8 mouse cellular contexts compared by ENCODE assay signal in the genomic region with DNA sequence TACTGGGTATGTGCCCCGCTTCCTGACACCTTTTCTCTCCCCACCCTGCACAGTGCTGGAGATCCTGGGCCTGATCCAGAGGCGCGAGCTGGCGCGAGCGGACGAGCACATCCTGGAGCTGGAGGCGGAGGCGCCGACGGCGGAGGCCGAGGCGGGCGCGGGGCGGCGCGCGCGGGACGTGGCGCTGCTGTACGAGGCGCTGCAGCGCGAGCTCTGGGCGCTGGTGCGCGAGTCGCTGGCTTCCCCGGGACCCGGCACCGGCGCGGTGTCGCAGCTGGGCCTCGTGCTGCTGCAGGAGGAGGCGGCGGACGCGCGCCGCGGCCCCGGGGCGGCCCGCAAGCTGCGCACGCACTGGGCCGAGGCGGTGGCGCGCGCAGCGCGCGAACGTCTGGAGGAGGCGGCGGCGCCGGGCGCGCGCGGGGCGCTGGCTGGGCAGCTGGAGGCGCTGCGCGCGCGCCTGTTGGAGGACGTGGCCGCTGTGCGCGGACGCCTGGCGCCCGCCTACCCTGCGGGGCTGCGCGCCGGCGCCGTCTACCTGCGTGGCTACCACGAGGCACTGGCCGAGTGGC. TPM values are rescaled to one million over a fixed set of nuclear protein-coding genes. Genes with fewer than 3 reads are reported as not detected.
A peak's percentile ranks its signal among the peaks of the same experiment; 100 is the strongest.
DNase-seq lines count a peak whose midpoint lies in the region; ATAC-seq and TF ChIP-seq lines count a peak whose summit lies in the region.

No protein-coding gene starts in this region.

- peak; percentile 76 for ATAC-seq in embryonic facial prominence, embryonic 11.5 days (replicated peaks; ENCODE audit: insufficient number of reproducible peaks, low FRiP score, low TSS enrichment, low read depth)
- ATAC-seq in limb, embryonic 12.5 days (ENCODE audit: insufficient number of reproducible peaks, insufficient read depth, low FRiP score, low TSS enrichment, low read depth), result peak; percentile 81
- peak; percentile 93 for ATAC-seq in midbrain, embryonic 13.5 days
- ATAC-seq in megakaryocyte-erythroid progenitor cell, adult 5-6 weeks (replicated peaks; ENCODE audit: low FRiP score, low TSS enrichment, poor library complexity, severe bottlenecking), result no peak

- H3K36me3 ChIP-seq in embryonic facial prominence, embryonic 11.5 days (replicated peaks; ENCODE audit: control insufficient read depth, insufficient read depth, low read depth, low read length), result no peaks in the 10 kb centered on the region
- H3K36me3 ChIP-seq in limb, embryonic 12.5 days, result no peaks in the 10 kb centered on the region
- H3K36me3 ChIP-seq in midbrain, embryonic 13.5 days, result no peaks in the 10 kb centered on the region
- H3K36me3 ChIP-seq in small intestine, adult 2 months (ENCODE audit: control insufficient read depth, insufficient read depth, low read length), result no peaks in the 10 kb centered on the region

- TF ChIP-seq POLR2A in bone marrow, adult 2 months (IDR thresholded peaks at IDR 0.05; ENCODE audit: borderline replicate concordance, control insufficient read depth, low read depth, low read length), result peak; percentile 29; the same call in 1 of the 2 replicates
- no peak for TF ChIP-seq POLR2A in small intestine, adult 2 months (IDR thresholded peaks at IDR 0.05; ENCODE audit: low read depth, low read length)

- H3K4me1 ChIP-seq in bone marrow, adult 2 months (ENCODE audit: control insufficient read depth, insufficient read depth, low read length), result peaks cover 12% of the 10 kb centered on the region
- H3K4me1 ChIP-seq in embryonic facial prominence, embryonic 11.5 days (ENCODE audit: control insufficient read depth, insufficient read depth, low read length), result no peaks in the 10 kb centered on the region
- H3K4me1 ChIP-seq in limb, embryonic 12.5 days (replicated peaks), result peaks cover 7% of the 10 kb centered on the region; the same call in 1 of the 2 replicates
- H3K4me1 ChIP-seq in midbrain, embryonic 13.5 days (replicated peaks), result peaks cover 2% of the 10 kb centered on the region; the same call in 1 of the 2 replicates
- peaks cover 3% of the 10 kb centered on the region; the same call in 1 of the 2 replicates for H3K4me1 ChIP-seq in small intestine, adult 2 months (ENCODE audit: control insufficient read depth, insufficient read depth, insufficient read length, low read length)

- H3K27ac ChIP-seq in bone marrow, adult 2 months (ENCODE audit: control insufficient read depth, insufficient read depth, low read depth, low read length, poor library complexity), result peak overlapping the region; percentile 94
- no peak overlapping the region for H3K27ac ChIP-seq in embryonic facial prominence, embryonic 11.5 days (replicated peaks; ENCODE audit: low read depth, low read length)
- H3K27ac ChIP-seq in limb, embryonic 12.5 days, result peak overlapping the region; percentile 72
- peak overlapping the region; percentile 62 for H3K27ac ChIP-seq in midbrain, embryonic 13.5 days
- H3K27ac ChIP-seq in small intestine, adult 2 months (ENCODE audit: insufficient read depth, low read depth, low read length), result no peak overlapping the region

- no peak for TF ChIP-seq CTCF in bone marrow, adult 2 months (IDR thresholded peaks at IDR 0.05; ENCODE audit: control insufficient read depth, insufficient read depth, low read length)
- TF ChIP-seq CTCF in small intestine, adult 2 months (IDR thresholded peaks at IDR 0.05; ENCODE audit: extremely low read depth, insufficient read length, insufficient replicate concordance, low read depth, low read length), result no peak

- peak overlapping the region; percentile 85 for H3K4me2 ChIP-seq in embryonic facial prominence, embryonic 11.5 days (ENCODE audit: low read depth, low read length)
- H3K4me2 ChIP-seq in limb, embryonic 12.5 days, result peak overlapping the region; percentile 75
- H3K4me2 ChIP-seq in midbrain, embryonic 13.5 days (replicated peaks), result peak overlapping the region; percentile 74

- peak overlapping the region; percentile 72 for H3K4me3 ChIP-seq in bone marrow, adult 2 months (replicated peaks; ENCODE audit: control insufficient read depth, low read depth, low read length)
- H3K4me3 ChIP-seq in embryonic facial prominence, embryonic 11.5 days (ENCODE audit: low read depth, low read length), result peak overlapping the region; percentile 51
- H3K4me3 ChIP-seq in limb, embryonic 12.5 days (replicated peaks), result peak overlapping the region; percentile 59
- peak overlapping the region; percentile 50 for H3K4me3 ChIP-seq in midbrain, embryonic 13.5 days (replicated peaks)
- peak overlapping the region; percentile 59 for H3K4me3 ChIP-seq in small intestine, adult 2 months (ENCODE audit: low read depth, low read length)

- H3K9ac ChIP-seq in embryonic facial prominence, embryonic 11.5 days (replicated peaks; ENCODE audit: low read length), result peak overlapping the region; percentile 75
- peak overlapping the region; percentile 81 for H3K9ac ChIP-seq in limb, embryonic 12.5 days (replicated peaks)
- H3K9ac ChIP-seq in midbrain, embryonic 13.5 days (replicated peaks), result peak overlapping the region; percentile 69

- H3K27me3 ChIP-seq in embryonic facial prominence, embryonic 11.5 days (ENCODE audit: control insufficient read depth, insufficient read depth, low read length), result peaks cover 43% of the 10 kb centered on the region
- H3K27me3 ChIP-seq in limb, embryonic 12.5 days, result peaks cover 74% of the 10 kb centered on the region
- H3K27me3 ChIP-seq in midbrain, embryonic 13.5 days, result peaks cover 87% of the 10 kb centered on the region
- H3K27me3 ChIP-seq in small intestine, adult 2 months (ENCODE audit: control insufficient read depth, insufficient read depth, low read length), result peaks cover 32% of the 10 kb centered on the region

- DNase-seq in embryonic facial prominence, embryonic 11.5 days (ENCODE audit: low spot score), result peak; percentile 88
- DNase-seq in heart, adult 18-20 months, result peak; percentile 67 to 82
- DNase-seq in kidney, adult 18-20 months, result peak; percentile 65

- H3K9me3 ChIP-seq in embryonic facial prominence, embryonic 11.5 days (replicated peaks; ENCODE audit: control insufficient read depth, low read length), result no peaks in the 10 kb centered on the region
- no peaks in the 10 kb centered on the region for H3K9me3 ChIP-seq in limb, embryonic 12.5 days
- H3K9me3 ChIP-seq in midbrain, embryonic 13.5 days, result no peaks in the 10 kb centered on the region

- 4% methylated on average over 89 of the region's 89 CpGs for WGBS in bone marrow, adult 2 months
- under 1% methylated on average over 82 of the region's 89 CpGs for WGBS in embryonic facial prominence, embryonic 11.5 days
- WGBS in limb, embryonic 12.5 days, result under 1% methylated on average over 62 of the region's 89 CpGs
- 0% methylated on average over 68 of the region's 89 CpGs for WGBS in midbrain, embryonic 13.5 days
- under 1% methylated on average over 71 of the region's 89 CpGs for WGBS in small intestine, adult 2 months

RNA-seq across cellular contexts. Expression of a gene that starts 10.8 kb away (rescaled TPM):
- 4.2 and 10.3 TPM in 2 replicates for polyA plus RNA-seq in bone marrow, adult 2 months (2011; ENCODE audit: insufficient read depth, insufficient read length, low replicate concordance, missing spikeins)
- 1.2 and 1.7 TPM in 2 replicates for polyA plus RNA-seq in embryonic facial prominence, embryonic 11.5 days (2014; fragmentation: Nextera tagmentation; extraction: Ambion mirVana)
- 1 to 10 TPM in 1 of 2 experiments, under 1 TPM in 1; 0.77 to 1.1 TPM for total RNA-seq in heart, adult 18-20 months (2021)
- 1.5 and 1.8 TPM in 2 replicates for polyA plus RNA-seq in limb, embryonic 12.5 days (2016; fragmentation: Nextera tagmentation; extraction: Ambion mirVana)
- 0.24 and 0.32 TPM in 2 replicates for polyA plus RNA-seq in midbrain, embryonic 13.5 days (2015; fragmentation: Nextera tagmentation; extraction: Ambion mirVana)
- 6.5 and 12.0 TPM in 2 replicates for polyA plus RNA-seq in small intestine, adult 2 months (2012; rRNA removed)
- total RNA-seq in megakaryocyte-erythroid progenitor cell, adult 5-6 weeks (2014; fragmentation: Nextera tagmentation), result 1.7 and 2.3 TPM in 2 replicates
- total RNA-seq in megakaryocyte-erythroid progenitor cell, adult 5-6 weeks (2017), result 1.0 and 1.5 TPM in 2 replicates

RNA-seq across cellular contexts. Expression of a gene that starts 15.3 kb away (rescaled TPM):
- 10.1 and 14.6 TPM in 2 replicates for polyA plus RNA-seq in bone marrow, adult 2 months (2011; ENCODE audit: insufficient read depth, insufficient read length, low replicate concordance, missing spikeins)
- 7.9 and 8.6 TPM in 2 replicates for polyA plus RNA-seq in embryonic facial prominence, embryonic 11.5 days (2014; fragmentation: Nextera tagmentation; extraction: Ambion mirVana)
- total RNA-seq in heart, adult 18-20 months (2021), result 10 to 100 TPM; 21.3 to 22.1 TPM
- 13.5 and 13.6 TPM in 2 replicates for polyA plus RNA-seq in limb, embryonic 12.5 days (2016; fragmentation: Nextera tagmentation; extraction: Ambion mirVana)
- 13.9 and 16.3 TPM in 2 replicates for polyA plus RNA-seq in midbrain, embryonic 13.5 days (2015; fragmentation: Nextera tagmentation; extraction: Ambion mirVana)
- polyA plus RNA-seq in small intestine, adult 2 months (2012; rRNA removed), result 11.6 and 27.4 TPM in 2 replicates
- total RNA-seq in megakaryocyte-erythroid progenitor cell, adult 5-6 weeks (2014; fragmentation: Nextera tagmentation), result 7.8 and 11.3 TPM in 2 replicates
- 3.0 and 3.1 TPM in 2 replicates for total RNA-seq in megakaryocyte-erythroid progenitor cell, adult 5-6 weeks (2017)

RNA-seq across cellular contexts. Expression of a gene that starts 34.2 kb away (rescaled TPM):
- polyA plus RNA-seq in bone marrow, adult 2 months (2011; ENCODE audit: insufficient read depth, insufficient read length, low replicate concordance, missing spikeins), result 4.4 and 8.0 TPM in 2 replicates
- polyA plus RNA-seq in embryonic facial prominence, embryonic 11.5 days (2014; fragmentation: Nextera tagmentation; extraction: Ambion mirVana), result 2.3 and 2.6 TPM in 2 replicates
- total RNA-seq in heart, adult 18-20 months (2021), result 1 to 10 TPM; 2.7 to 2.8 TPM
- 3.6 and 4.1 TPM in 2 replicates for polyA plus RNA-seq in limb, embryonic 12.5 days (2016; fragmentation: Nextera tagmentation; extraction: Ambion mirVana)
- polyA plus RNA-seq in midbrain, embryonic 13.5 days (2015; fragmentation: Nextera tagmentation; extraction: Ambion mirVana), result 2.9 and 4.5 TPM in 2 replicates
- polyA plus RNA-seq in small intestine, adult 2 months (2012; rRNA removed), result 11.9 and 24.9 TPM in 2 replicates
- total RNA-seq in megakaryocyte-erythroid progenitor cell, adult 5-6 weeks (2014; fragmentation: Nextera tagmentation), result 3.4 and 3.6 TPM in 2 replicates
- 3.6 and 4.7 TPM in 2 replicates for total RNA-seq in megakaryocyte-erythroid progenitor cell, adult 5-6 weeks (2017)

RNA-seq across cellular contexts. Expression of a gene that starts 34.2 kb away (rescaled TPM):
- 12.4 and 12.7 TPM in 2 replicates for polyA plus RNA-seq in bone marrow, adult 2 months (2011; ENCODE audit: insufficient read depth, insufficient read length, low replicate concordance, missing spikeins)
- polyA plus RNA-seq in embryonic facial prominence, embryonic 11.5 days (2014; fragmentation: Nextera tagmentation; extraction: Ambion mirVana), result 51.7 and 58.2 TPM in 2 replicates
- total RNA-seq in heart, adult 18-20 months (2021), result 10 to 100 TPM; 44.3 to 45.3 TPM
- 79.4 and 80.0 TPM in 2 replicates for polyA plus RNA-seq in limb, embryonic 12.5 days (2016; fragmentation: Nextera tagmentation; extraction: Ambion mirVana)
- polyA plus RNA-seq in midbrain, embryonic 13.5 days (2015; fragmentation: Nextera tagmentation; extraction: Ambion mirVana), result 36.6 and 43.3 TPM in 2 replicates
- 56.3 and 120 TPM in 2 replicates for polyA plus RNA-seq in small intestine, adult 2 months (2012; rRNA removed)
- 89.3 and 96.3 TPM in 2 replicates for total RNA-seq in megakaryocyte-erythroid progenitor cell, adult 5-6 weeks (2014; fragmentation: Nextera tagmentation)
- total RNA-seq in megakaryocyte-erythroid progenitor cell, adult 5-6 weeks (2017), result 22.6 and 23.6 TPM in 2 replicates

RNA-seq across cellular contexts. Expression of a gene that starts 43.7 kb away (rescaled TPM):
- not detected in 2 replicates for polyA plus RNA-seq in bone marrow, adult 2 months (2011; ENCODE audit: insufficient read depth, insufficient read length, low replicate concordance, missing spikeins)
- polyA plus RNA-seq in embryonic facial prominence, embryonic 11.5 days (2014; fragmentation: Nextera tagmentation; extraction: Ambion mirVana), result 0.08 TPM in 1 of 2 replicates, not detected in the other
- total RNA-seq in heart, adult 18-20 months (2021), result under 1 TPM in 1 of 2 experiments, not detected in 1; 0.18 TPM
- polyA plus RNA-seq in limb, embryonic 12.5 days (2016; fragmentation: Nextera tagmentation; extraction: Ambion mirVana), result 0.14 TPM in 1 of 2 replicates, not detected in the other
- polyA plus RNA-seq in midbrain, embryonic 13.5 days (2015; fragmentation: Nextera tagmentation; extraction: Ambion mirVana), result 0.08 and 0.11 TPM in 2 replicates
- polyA plus RNA-seq in small intestine, adult 2 months (2012; rRNA removed), result 0.23 and 0.43 TPM in 2 replicates
- total RNA-seq in megakaryocyte-erythroid progenitor cell, adult 5-6 weeks (2014; fragmentation: Nextera tagmentation), result 0.20 TPM in 1 of 2 replicates, not detected in the other
- not detected in 2 replicates for total RNA-seq in megakaryocyte-erythroid progenitor cell, adult 5-6 weeks (2017)

Comparison
In these comparisons a context has a peak if more than half of its experiments do, and no peak if none do; other contexts are left out.
1. H3K27ac ChIP-seq: peak in bone marrow, adult 2 months (single experiment), limb, embryonic 12.5 days (single experiment) and midbrain, embryonic 13.5 days (single experiment); none in embryonic facial prominence, embryonic 11.5 days (single experiment) and small intestine, adult 2 months (single experiment).
2. Peak in every context shown above with its lines, with median percentiles within 50 percentile points of each other: H3K4me3 ChIP-seq, DNase-seq, H3K4me2 ChIP-seq and H3K9ac ChIP-seq.